Mouse (Mus musculus) thymus, adult 2 months (tissue): ENCODE results near the gene Birc6.

ENCODE experiments used
- CTCF ChIP-seq: fragments of 200-500 bp; IDR thresholded peaks from 2 replicates; pipeline ENCODE4 v1.5.1; 2012; ENCODE audit warnings: mild to moderate bottlenecking, control low read depth, low read length, moderate library complexity, borderline replicate concordance; ENCODE audit not compliant: control insufficient read depth, poor library complexity, insufficient read depth; ENCODE audit errors: extremely low read depth
- POLR2A ChIP-seq: fragments of 200-500 bp; IDR thresholded peaks from 2 replicates; pipeline ENCODE4 v1.6.1; 2012; ENCODE audit warnings: mild to moderate bottlenecking, low read length, control low read depth, moderate library complexity; ENCODE audit not compliant: control insufficient read depth, poor library complexity, insufficient read depth; ENCODE audit errors: extremely low read depth

DNA sequence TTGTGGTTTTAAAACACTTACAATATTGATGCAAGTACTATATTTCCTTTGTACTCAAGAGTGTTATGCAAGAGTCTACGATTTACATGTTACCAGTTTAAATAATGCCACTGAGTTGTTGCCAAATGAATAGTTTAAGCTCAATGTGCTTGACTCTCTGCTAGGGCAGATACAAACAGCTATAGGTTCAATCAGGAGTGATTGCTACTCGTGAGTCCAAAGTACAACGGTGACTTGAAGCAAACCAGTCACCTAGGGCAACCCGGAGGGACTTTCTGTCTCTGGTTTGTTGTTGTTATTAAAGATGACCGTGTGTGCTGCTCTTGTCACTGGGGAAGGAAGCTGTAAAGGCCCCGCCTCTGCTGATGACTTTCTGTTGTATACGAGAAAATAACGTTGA is 150.0 kb downstream of the Birc6 start:
- TF ChIP-seq CTCF (no peak), POLR2A (no peak)
